Mouse (Mus musculus) stomach, postnatal 0 days (tissue): ENCODE measurements at regions not wholly inside any gene's neighbourhood (a gene's known extent, or its start where the extent isn't known, plus 50 kb on each side); places are given as distances from the start of the nearest gene placed in this dataset.

Experiments
- ATAC-seq: fragments of 200-750 bp; cut with Nextera tagmentation; 2 replicates; pipeline ENCODE4 v1.8.0; 2017; ENCODE audit not compliant: low FRiP score, low TSS enrichment
- DNase-seq: peaks from one replicate; pipeline ENCODE4 v3.0.0-alpha.2; 2016; ENCODE audit warnings: low spot score
- H3K27ac ChIP-seq: fragments of 300-500 bp; sonication (generic); replicated peaks from 2 replicates; pipeline ENCODE4 v1.5.1; 2014; ENCODE audit warnings: mild to moderate bottlenecking, control low read depth
- H3K27me3 ChIP-seq: fragments of 300-500 bp; sonication (generic); 2 replicates; pipeline ENCODE4 v1.6.1; 2014; ENCODE audit warnings: low read length; ENCODE audit not compliant: control insufficient read depth, insufficient read depth
- H3K36me3 ChIP-seq: fragments of 300-500 bp; sonication (generic); 2 replicates; pipeline ENCODE4 v1.6.1; 2014; ENCODE audit warnings: low read length, mixed read lengths; ENCODE audit not compliant: control insufficient read depth, insufficient read depth
- H3K4me1 ChIP-seq: fragments of 300-500 bp; sonication (generic); replicated peaks from 2 replicates; pipeline ENCODE4 v1.6.1; 2014; ENCODE audit warnings: antibody characterized with exemption; ENCODE audit not compliant: control insufficient read depth, insufficient read depth
- H3K4me2 ChIP-seq: fragments of 300-500 bp; sonication (generic); replicated peaks from 2 replicates; pipeline ENCODE4 v1.6.1; 2014; ENCODE audit warnings: low read depth, mild to moderate bottlenecking, control low read depth, moderate library complexity
- H3K4me3 ChIP-seq: fragments of 300-500 bp; sonication (generic); 2 replicates; pipeline ENCODE4 v1.5.1; 2014; ENCODE audit warnings: low read depth, low read length, control low read depth
- H3K9ac ChIP-seq: fragments of 300-500 bp; sonication (generic); 2 replicates; pipeline ENCODE4 v1.6.1; 2014; ENCODE audit warnings: mild to moderate bottlenecking, low read length, control low read depth, mixed read lengths
- H3K9me3 ChIP-seq: fragments of 300-500 bp; sonication (generic); 2 replicates; pipeline ENCODE4 v1.6.1; 2016; ENCODE audit warnings: low read length; ENCODE audit not compliant: control insufficient read depth
- CTCF ChIP-seq: IDR thresholded peaks from 2 replicates; pipeline ENCODE4 v1.5.1; 2016; ENCODE audit warnings: antibody characterized with exemption, low read depth, mild to moderate bottlenecking, moderate library complexity
- EP300 ChIP-seq: optimal IDR thresholded peaks from 2 replicates; pipeline ENCODE3; 2016; ENCODE audit warnings: antibody characterized with exemption
- WGBS: fragments of 180-500 bp; shearing (Covaris S2); extraction: QIAGEN DNeasy Blood & Tissue Kit; methylation state at CpG from one replicate; pipeline ENCODE4 v1.1.7; 2014; 5-methylcytosine and 5-hydroxymethylcytosine counted together

GRCm38 (mm10) chr9:24955641-24956040 lies 133.6 kb upstream of the Gm10181 start:
- WGBS, result 64% methylated on average over 5 of the region's 5 CpGs
- H3K4me1 ChIP-seq, result no peaks in the 10 kb centered on the region
- DNase-seq (no peak), ATAC-seq (no peak)
- no peaks in the 10 kb centered on the region for H3K27me3 ChIP-seq
- H3K4me3 ChIP-seq, result no peak overlapping the region
- H3K9ac ChIP-seq, result no peak overlapping the region
- no peak overlapping the region for H3K4me2 ChIP-seq
- TF ChIP-seq EP300 (no peak), CTCF (no peak)
- no peaks in the 10 kb centered on the region for H3K36me3 ChIP-seq
- H3K9me3 ChIP-seq, result no peaks in the 10 kb centered on the region
- no peak overlapping the region for H3K27ac ChIP-seq

- no peaks in the 10 kb centered on the region for H3K36me3 ChIP-seq
- no peak overlapping the region for H3K27ac ChIP-seq
- no peaks in the 10 kb centered on the region for H3K27me3 ChIP-seq
- no peaks in the 10 kb centered on the region for H3K4me1 ChIP-seq
- no peaks in the 10 kb centered on the region for H3K9me3 ChIP-seq
- H3K9ac ChIP-seq, result no peak overlapping the region
- TF ChIP-seq EP300 (no peak), CTCF (no peak)
- 54% methylated on average over 7 of the region's 7 CpGs for WGBS
- no peak for DNase-seq
- no peak overlapping the region for H3K4me2 ChIP-seq
- H3K4me3 ChIP-seq, result no peak overlapping the region
- ATAC-seq, result no peak
Observed at GRCm38 (mm10) chr9:24956566-24956965, 132.7 kb upstream of the Gm10181 start.

GRCm38 (mm10) chr9:24963290-24963689 lies 125.9 kb upstream of the Gm10181 start:
- no peak for DNase-seq
- no peaks in the 10 kb centered on the region for H3K4me1 ChIP-seq

GRCm38 (mm10) chr9:24967571-24967970 lies 121.7 kb upstream of the Gm10181 start:
- no peak overlapping the region for H3K4me2 ChIP-seq
- no peak overlapping the region for H3K9ac ChIP-seq
- DNase-seq (no peak), ATAC-seq (no peak)
- 74% methylated on average over 10 of the region's 10 CpGs for WGBS
- no peaks in the 10 kb centered on the region for H3K9me3 ChIP-seq
- H3K36me3 ChIP-seq, result no peaks in the 10 kb centered on the region
- no peaks in the 10 kb centered on the region for H3K27me3 ChIP-seq
- no peaks in the 10 kb centered on the region for H3K4me1 ChIP-seq
- no peak for TF ChIP-seq EP300
- TF ChIP-seq CTCF, result peak; percentile 24; the same call in 1 of the 2 replicates
- no peak overlapping the region for H3K4me3 ChIP-seq
- H3K27ac ChIP-seq, result no peak overlapping the region

More at GRCm38 (mm10) chr9:24963290-24963689, 125.9 kb upstream of the Gm10181 start:
- ATAC-seq, result no peak
- Histone ChIP-seq H3K27ac (no peak overlapping the region), H3K4me2 (no peak overlapping the region), H3K4me3 (no peak overlapping the region), H3K36me3 (no peaks in the 10 kb centered on the region), H3K27me3 (no peaks in the 10 kb centered on the region), H3K9ac (no peak overlapping the region), H3K9me3 (no peaks in the 10 kb centered on the region)
- TF ChIP-seq CTCF, result no peak
- no peak for TF ChIP-seq EP300
- 50% methylated on average over 1 of the region's 1 CpGs for WGBS

DNA sequence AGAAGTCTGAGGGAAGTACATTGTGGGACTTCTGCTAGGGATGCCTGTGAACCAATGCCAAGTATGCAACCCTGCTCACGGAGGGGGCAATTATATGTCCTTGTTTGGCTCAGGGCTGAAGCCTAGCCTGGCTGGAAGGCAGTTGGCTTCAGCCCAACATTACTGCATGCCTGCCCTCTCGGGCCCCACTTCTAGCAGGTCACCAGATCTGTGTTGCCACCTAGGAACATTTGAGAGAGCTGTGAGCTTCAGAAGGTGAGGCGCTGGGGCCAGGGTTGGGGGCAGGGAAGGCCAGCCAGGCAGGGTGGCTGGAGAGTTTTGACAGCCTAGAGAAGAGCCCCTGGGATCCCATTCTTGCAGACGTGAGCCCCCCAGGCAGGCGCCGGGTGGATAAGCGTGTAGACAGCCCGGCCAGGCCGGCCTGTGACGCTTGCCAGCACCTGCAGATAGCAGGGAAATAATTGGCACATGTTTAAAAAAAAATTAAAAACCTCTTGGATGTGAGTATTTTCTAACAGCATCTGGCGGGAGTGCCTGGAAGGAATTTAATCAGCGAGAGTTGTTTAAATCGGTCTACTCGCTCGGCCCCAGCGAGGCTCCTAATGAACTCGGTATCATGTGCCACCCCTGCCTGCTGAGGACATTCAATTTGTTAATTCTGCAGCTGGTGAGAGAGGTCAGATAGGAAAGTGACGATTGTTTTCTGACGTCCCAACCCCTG lies 115.0 kb upstream of the Gm10181 start:
- no peak overlapping the region for H3K4me3 ChIP-seq
- 8% methylated on average over 19 of the region's 19 CpGs for WGBS
- H3K36me3 ChIP-seq, result no peaks in the 10 kb centered on the region
- no peak overlapping the region for H3K27ac ChIP-seq
- TF ChIP-seq EP300, result no peak
- TF ChIP-seq CTCF, result no peak
- no peaks in the 10 kb centered on the region for H3K27me3 ChIP-seq
- peak overlapping the region; percentile 25; the same call in 1 of the 2 replicates for H3K4me2 ChIP-seq
- DNase-seq, result peak; percentile 21
- H3K9ac ChIP-seq, result no peak overlapping the region
- H3K9me3 ChIP-seq, result no peaks in the 10 kb centered on the region
- 0 out of 2 replicates have a peak, but pooled peaks have one; percentile 40 for ATAC-seq
- H3K4me1 ChIP-seq, result no peaks in the 10 kb centered on the region

GRCm38 (mm10) chr9:24982796-24983195 lies 106.4 kb upstream of the Gm10181 start:
- Histone ChIP-seq H3K9ac (no peak overlapping the region), H3K4me2 (no peak overlapping the region), H3K4me3 (no peak overlapping the region), H3K4me1 (no peaks in the 10 kb centered on the region), H3K27ac (no peak overlapping the region), H3K27me3 (no peaks in the 10 kb centered on the region), H3K36me3 (no peaks in the 10 kb centered on the region), H3K9me3 (no peaks in the 10 kb centered on the region)
- WGBS, result 73% methylated on average over 3 of the region's 3 CpGs
- TF ChIP-seq EP300, result no peak
- TF ChIP-seq CTCF, result peak; percentile 26
- ATAC-seq, result no peak
- DNase-seq, result no peak
